Mouse (Mus musculus): ENCODE results near the gene Lrmda. TPM values are rescaled to one million over a fixed set of nuclear protein-coding genes. Genes with fewer than 3 reads are reported as not detected.

Lrmda gene
- total and polyA plus RNA-seq, 2 experiments from 2014 or later, result 0.38 to 0.82 TPM

- TF ChIP-seq CTCF (IDR thresholded peaks at IDR 0.05; ENCODE audit: low read depth), result no peak
- no peak for TF ChIP-seq EP300 (IDR thresholded peaks at IDR 0.05; ENCODE audit: low read depth)
- ATAC-seq (ENCODE audit: insufficient read depth, low read depth), result no peak
- no peak overlapping the region for H3K27ac ChIP-seq (ENCODE audit: low read depth)
- WGBS, result 89% methylated on average over 5 of the region's 5 CpGs
- H3K9me3 ChIP-seq (replicated peaks; ENCODE audit: control insufficient read depth, low read length), result no peaks in the 10 kb centered on the region
- 0 out of 2 replicates have a peak, but pooled peaks cover 4% of the 10 kb centered on the region for H3K27me3 ChIP-seq (ENCODE audit: control insufficient read depth, insufficient read depth, low read length)
- H3K36me3 ChIP-seq (replicated peaks; ENCODE audit: control insufficient read depth, insufficient read depth, low read length), result no peaks in the 10 kb centered on the region
- no peaks in the 10 kb centered on the region for H3K4me1 ChIP-seq (ENCODE audit: control insufficient read depth, insufficient read depth)
- no peak for DNase-seq (ENCODE audit: low spot score)
- H3K4me2 ChIP-seq (ENCODE audit: low read depth, low read length), result no peak overlapping the region
- no peak overlapping the region for H3K4me3 ChIP-seq (ENCODE audit: low read depth, low read length)
- H3K9ac ChIP-seq (replicated peaks; ENCODE audit: low read depth, low read length), result no peak overlapping the region
Measured at GRCm38 (mm10) chr14:22073385-22073784, 53.9 kb downstream of the Lrmda start.

GRCm38 (mm10) chr14:22074229-22074628 lies 54.7 kb downstream of the Lrmda start:
- Histone ChIP-seq H3K36me3 (replicated peaks; ENCODE audit: control insufficient read depth, insufficient read depth, low read length) (no peaks in the 10 kb centered on the region), H3K9ac (replicated peaks; ENCODE audit: low read depth, low read length) (no peak overlapping the region), H3K4me1 (ENCODE audit: control insufficient read depth, insufficient read depth) (no peaks in the 10 kb centered on the region), H3K4me3 (ENCODE audit: low read depth, low read length) (no peak overlapping the region), H3K4me2 (ENCODE audit: low read depth, low read length) (no peak overlapping the region), H3K9me3 (replicated peaks; ENCODE audit: control insufficient read depth, low read length) (no peaks in the 10 kb centered on the region), H3K27ac (ENCODE audit: low read depth) (no peak overlapping the region), H3K27me3 (ENCODE audit: control insufficient read depth, insufficient read depth, low read length) (0 out of 2 replicates have a peak, but pooled peaks cover 4% of the 10 kb centered on the region)
- 69% methylated on average over 16 of the region's 16 CpGs for WGBS
- TF ChIP-seq CTCF (IDR thresholded peaks at IDR 0.05; ENCODE audit: low read depth) (no peak), EP300 (IDR thresholded peaks at IDR 0.05; ENCODE audit: low read depth) (no peak)
- DNase-seq (ENCODE audit: low spot score) (no peak), ATAC-seq (ENCODE audit: insufficient read depth, low read depth) (no peak)

DNA sequence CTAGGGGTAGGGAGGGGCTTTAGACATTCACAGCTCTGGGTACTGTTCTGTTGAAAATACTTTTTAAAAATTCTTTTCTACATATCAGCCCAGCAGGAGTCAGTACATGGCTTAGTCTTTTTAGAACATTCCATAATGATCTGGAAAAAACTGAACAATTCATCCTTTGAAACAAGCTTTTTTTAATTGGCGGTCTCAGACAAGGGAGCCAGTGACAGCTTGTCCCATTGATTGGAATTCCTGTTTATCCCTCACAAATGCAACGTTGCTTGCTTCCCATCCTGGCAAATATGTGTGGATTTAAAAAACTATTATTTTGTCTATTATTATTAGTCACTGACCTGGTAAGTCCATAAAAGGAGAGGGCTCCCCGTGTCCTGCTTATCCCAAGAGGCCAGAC lies 64.4 kb downstream of the Lrmda start:
- H3K4me1 ChIP-seq (ENCODE audit: control insufficient read depth, insufficient read depth), result no peaks in the 10 kb centered on the region
- 73% methylated on average over 3 of the region's 3 CpGs for WGBS
- TF ChIP-seq EP300 (IDR thresholded peaks at IDR 0.05; ENCODE audit: low read depth), result no peak
- no peak for TF ChIP-seq CTCF (IDR thresholded peaks at IDR 0.05; ENCODE audit: low read depth)
- no peak overlapping the region for H3K4me2 ChIP-seq (ENCODE audit: low read depth, low read length)
- peaks cover 6% of the 10 kb centered on the region; the same call in 1 of the 2 replicates for H3K9me3 ChIP-seq (replicated peaks; ENCODE audit: control insufficient read depth, low read length)
- no peak overlapping the region for H3K4me3 ChIP-seq (ENCODE audit: low read depth, low read length)
- no peaks in the 10 kb centered on the region for H3K36me3 ChIP-seq (replicated peaks; ENCODE audit: control insufficient read depth, insufficient read depth, low read length)
- no peak for ATAC-seq (ENCODE audit: insufficient read depth, low read depth)
- DNase-seq (ENCODE audit: low spot score), result no peak
- H3K27me3 ChIP-seq (ENCODE audit: control insufficient read depth, insufficient read depth, low read length), result no peaks in the 10 kb centered on the region
- H3K9ac ChIP-seq (replicated peaks; ENCODE audit: low read depth, low read length), result no peak overlapping the region
- H3K27ac ChIP-seq (ENCODE audit: low read depth), result no peak overlapping the region

GRCm38 (mm10) chr14:22085411-22085810 lies 65.9 kb downstream of the Lrmda start:
- no peaks in the 10 kb centered on the region for H3K4me1 ChIP-seq (ENCODE audit: control insufficient read depth, insufficient read depth)
- H3K27ac ChIP-seq (ENCODE audit: low read depth), result no peak overlapping the region
- H3K9ac ChIP-seq (replicated peaks; ENCODE audit: low read depth, low read length), result no peak overlapping the region
- DNase-seq (ENCODE audit: low spot score), result no peak
- H3K27me3 ChIP-seq (ENCODE audit: control insufficient read depth, insufficient read depth, low read length), result no peaks in the 10 kb centered on the region
- ATAC-seq (ENCODE audit: insufficient read depth, low read depth), result no peak
- TF ChIP-seq CTCF (IDR thresholded peaks at IDR 0.05; ENCODE audit: low read depth) (no peak), EP300 (IDR thresholded peaks at IDR 0.05; ENCODE audit: low read depth) (no peak)
- H3K9me3 ChIP-seq (replicated peaks; ENCODE audit: control insufficient read depth, low read length), result peaks cover 6% of the 10 kb centered on the region; the same call in 1 of the 2 replicates
- no peak overlapping the region for H3K4me3 ChIP-seq (ENCODE audit: low read depth, low read length)
- H3K4me2 ChIP-seq (ENCODE audit: low read depth, low read length), result no peak overlapping the region
- 88% methylated on average over 3 of the region's 3 CpGs for WGBS
- H3K36me3 ChIP-seq (replicated peaks; ENCODE audit: control insufficient read depth, insufficient read depth, low read length), result no peaks in the 10 kb centered on the region

DNA sequence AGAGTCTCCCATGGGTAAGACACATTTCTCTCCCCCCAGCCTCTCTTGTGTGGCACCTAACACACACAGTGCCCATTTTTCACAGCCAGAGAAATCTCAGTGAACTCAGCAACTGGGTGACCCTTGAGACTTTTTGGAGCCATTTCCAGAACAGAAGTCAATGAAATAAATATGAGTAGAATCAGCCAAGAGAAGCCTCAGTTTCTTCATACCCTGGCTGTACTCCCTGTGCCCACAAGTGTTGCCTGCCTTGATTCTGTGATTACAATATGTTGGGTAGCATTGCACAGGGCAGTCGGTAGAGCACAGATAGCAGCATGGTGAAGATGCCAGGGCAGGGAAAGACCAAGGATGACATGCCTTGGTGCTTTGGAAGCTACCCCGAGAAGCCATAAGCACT lies 69.1 kb downstream of the Lrmda start:
- peaks cover 6% of the 10 kb centered on the region; the same call in 1 of the 2 replicates for H3K9me3 ChIP-seq (replicated peaks; ENCODE audit: control insufficient read depth, low read length)
- no peak for DNase-seq (ENCODE audit: low spot score)
- no peak overlapping the region for H3K9ac ChIP-seq (replicated peaks; ENCODE audit: low read depth, low read length)
- H3K4me1 ChIP-seq (ENCODE audit: control insufficient read depth, insufficient read depth), result no peaks in the 10 kb centered on the region
- 88% methylated on average over 2 of the region's 2 CpGs for WGBS
- TF ChIP-seq CTCF (IDR thresholded peaks at IDR 0.05; ENCODE audit: low read depth) (no peak), EP300 (IDR thresholded peaks at IDR 0.05; ENCODE audit: low read depth) (no peak)
- H3K36me3 ChIP-seq (replicated peaks; ENCODE audit: control insufficient read depth, insufficient read depth, low read length), result no peaks in the 10 kb centered on the region
- no peak for ATAC-seq (ENCODE audit: insufficient read depth, low read depth)
- no peak overlapping the region for H3K4me2 ChIP-seq (ENCODE audit: low read depth, low read length)
- no peak overlapping the region for H3K4me3 ChIP-seq (ENCODE audit: low read depth, low read length)
- no peak overlapping the region for H3K27ac ChIP-seq (ENCODE audit: low read depth)
- no peaks in the 10 kb centered on the region for H3K27me3 ChIP-seq (ENCODE audit: control insufficient read depth, insufficient read depth, low read length)

GRCm38 (mm10) chr14:22089331-22089730 lies 69.8 kb downstream of the Lrmda start:
- Histone ChIP-seq H3K9me3 (replicated peaks; ENCODE audit: control insufficient read depth, low read length) (peaks cover 6% of the 10 kb centered on the region; the same call in 1 of the 2 replicates), H3K4me2 (ENCODE audit: low read depth, low read length) (no peak overlapping the region), H3K9ac (replicated peaks; ENCODE audit: low read depth, low read length) (no peak overlapping the region), H3K4me3 (ENCODE audit: low read depth, low read length) (no peak overlapping the region), H3K36me3 (replicated peaks; ENCODE audit: control insufficient read depth, insufficient read depth, low read length) (no peaks in the 10 kb centered on the region), H3K4me1 (ENCODE audit: control insufficient read depth, insufficient read depth) (no peaks in the 10 kb centered on the region), H3K27me3 (ENCODE audit: control insufficient read depth, insufficient read depth, low read length) (no peaks in the 10 kb centered on the region), H3K27ac (ENCODE audit: low read depth) (no peak overlapping the region)
- TF ChIP-seq EP300 (IDR thresholded peaks at IDR 0.05; ENCODE audit: low read depth) (no peak), CTCF (IDR thresholded peaks at IDR 0.05; ENCODE audit: low read depth) (no peak)
- ATAC-seq (ENCODE audit: insufficient read depth, low read depth) (no peak), DNase-seq (ENCODE audit: low spot score) (no peak)
- 87% methylated on average over 7 of the region's 7 CpGs for WGBS

All from heart, postnatal 0 days (tissue).